Mouse (Mus musculus) liver, adult 2 months (tissue): Measurements from ENCODE around the gene Mapk8ip3. TPM values are rescaled to one million over a fixed set of nuclear protein-coding genes. Genes with fewer than 3 reads are reported as not detected.

Experiments used
- DNase-seq: peaks from one replicate; pipeline ENCODE4 v3.0.0-alpha.2; 2011; ENCODE audit warnings: low read depth, low spot score; ENCODE audit errors: extremely low read depth
- H3K27ac ChIP-seq: fragments of 200-500 bp; replicated peaks from 2 replicates; pipeline ENCODE4 v1.5.1; 2012; ENCODE audit warnings: low read depth, mild to moderate bottlenecking, control low read depth, inconsistent platforms, low read length; ENCODE audit not compliant: insufficient read depth
- H3K27me3 ChIP-seq: fragments of 200-500 bp; 2 replicates; pipeline ENCODE4 v1.6.1; 2012; ENCODE audit warnings: mild to moderate bottlenecking, moderate library complexity, low read length, inconsistent platforms; ENCODE audit not compliant: control insufficient read depth, insufficient read depth
- H3K36me3 ChIP-seq: fragments of 200-500 bp; 2 replicates; pipeline ENCODE4 v1.6.1; 2012; ENCODE audit warnings: low read length, inconsistent platforms; ENCODE audit not compliant: control insufficient read depth, insufficient read depth
- H3K4me1 ChIP-seq: fragments of 200-500 bp; 2 replicates; pipeline ENCODE4 v1.6.1; 2011; ENCODE audit warnings: low read length; ENCODE audit not compliant: control insufficient read depth, insufficient read depth
- H3K4me3 ChIP-seq: fragments of 200-500 bp; 2 replicates; pipeline ENCODE4 v1.5.1; 2011; ENCODE audit warnings: low read depth, mild to moderate bottlenecking, control low read depth, low read length, moderate library complexity; ENCODE audit not compliant: insufficient read depth
- H3K79me2 ChIP-seq: fragments of 200-500 bp; 2 replicates; pipeline ENCODE4 v1.6.1; 2012; ENCODE audit warnings: inconsistent platforms, mild to moderate bottlenecking, low read length, moderate library complexity; ENCODE audit not compliant: control insufficient read depth, insufficient read depth
- H3K9ac ChIP-seq: fragments of 200-500 bp; 2 replicates; pipeline ENCODE4 v1.6.1; 2012; ENCODE audit warnings: low read depth, mild to moderate bottlenecking, control low read depth, inconsistent platforms, low read length
- CTCF ChIP-seq: fragments of 200-500 bp; IDR thresholded peaks from 2 replicates; pipeline ENCODE4 v1.5.1; 2011; ENCODE audit warnings: low read depth, low read length, control low read depth
- POLR2A ChIP-seq: fragments of 200-500 bp; IDR thresholded peaks from 2 replicates; pipeline ENCODE4 v1.6.1; 2011; ENCODE audit warnings: low read length, control low read depth; ENCODE audit not compliant: insufficient read depth; ENCODE audit errors: extremely low read depth
- WGBS: fragments of 180-500 bp; shearing (Covaris S2); methylation state at CpG from one replicate; pipeline ENCODE4 v1.1.7; 2018; 5-methylcytosine and 5-hydroxymethylcytosine counted together
- polyA plus RNA-seq: library from polyadenylated mRNA; depleted of rRNA; stranded (reverse); fragments of >200 nt; gene quantifications from 2 replicates; pipeline ENCODE4 v1.2.3, GENCODE M21; 2012
- total RNA-seq: library from RNA; depleted of rRNA; stranded (reverse); fragments of >200 nt; gene quantifications from 2 replicates; pipeline ENCODE4 v1.2.3, GENCODE M21; 2014

Gene Mapk8ip3
- total and polyA plus RNA-seq, 2 experiments = 11.7 to 51.4 TPM

GRCm38 (mm10) chr17:24895571-24896240 lies 41.1 kb downstream of the Mapk8ip3 start:
- peaks cover 15% of the 10 kb centered on the region; the same call in 1 of the 2 replicates for H3K79me2 ChIP-seq
- peak overlapping the region; percentile 73 for H3K27ac ChIP-seq
- no peak for DNase-seq
- no peaks in the 10 kb centered on the region for H3K27me3 ChIP-seq
- H3K9ac ChIP-seq = peak overlapping the region; percentile 90
- H3K4me3 ChIP-seq = peak overlapping the region; percentile 74
- WGBS = 5% methylated on average over 23 of the region's 23 CpGs
- H3K4me1 ChIP-seq = peaks cover 20% of the 10 kb centered on the region
- TF ChIP-seq POLR2A = no peak
- H3K36me3 ChIP-seq = peaks cover 7% of the 10 kb centered on the region; the same call in 1 of the 2 replicates

- Histone ChIP-seq H3K27me3 (no peaks in the 10 kb centered on the region), H3K36me3 (peaks cover 4% of the 10 kb centered on the region; the same call in 1 of the 2 replicates), H3K9ac (peak within 1 kb of the TSS; percentile 90), H3K4me1 (peaks cover 20% of the 10 kb centered on the region), H3K4me3 (peak within 1 kb of the TSS; percentile 74), H3K27ac (peak within 1 kb of the TSS; percentile 73), H3K79me2 (peaks cover 17% of the 10 kb centered on the region; the same call in 1 of the 2 replicates)
- DNase-seq = peak; percentile 84
- under 1% methylated on average over 62 of the region's 62 CpGs for WGBS
- TF ChIP-seq CTCF (no peak), POLR2A (peak; percentile 65; the same call in 1 of the 2 replicates)
These were observed 41.7 kb downstream of the Mapk8ip3 start, which contains the start of the genes Eme2 and Mrps34 for GRCm38 (mm10) chr17:24894995-24895547. TSS of gene Eme2 (minus strand) at chr17:24895087. TSS of gene Mrps34 (plus strand) at chr17:24895116.

DNA sequence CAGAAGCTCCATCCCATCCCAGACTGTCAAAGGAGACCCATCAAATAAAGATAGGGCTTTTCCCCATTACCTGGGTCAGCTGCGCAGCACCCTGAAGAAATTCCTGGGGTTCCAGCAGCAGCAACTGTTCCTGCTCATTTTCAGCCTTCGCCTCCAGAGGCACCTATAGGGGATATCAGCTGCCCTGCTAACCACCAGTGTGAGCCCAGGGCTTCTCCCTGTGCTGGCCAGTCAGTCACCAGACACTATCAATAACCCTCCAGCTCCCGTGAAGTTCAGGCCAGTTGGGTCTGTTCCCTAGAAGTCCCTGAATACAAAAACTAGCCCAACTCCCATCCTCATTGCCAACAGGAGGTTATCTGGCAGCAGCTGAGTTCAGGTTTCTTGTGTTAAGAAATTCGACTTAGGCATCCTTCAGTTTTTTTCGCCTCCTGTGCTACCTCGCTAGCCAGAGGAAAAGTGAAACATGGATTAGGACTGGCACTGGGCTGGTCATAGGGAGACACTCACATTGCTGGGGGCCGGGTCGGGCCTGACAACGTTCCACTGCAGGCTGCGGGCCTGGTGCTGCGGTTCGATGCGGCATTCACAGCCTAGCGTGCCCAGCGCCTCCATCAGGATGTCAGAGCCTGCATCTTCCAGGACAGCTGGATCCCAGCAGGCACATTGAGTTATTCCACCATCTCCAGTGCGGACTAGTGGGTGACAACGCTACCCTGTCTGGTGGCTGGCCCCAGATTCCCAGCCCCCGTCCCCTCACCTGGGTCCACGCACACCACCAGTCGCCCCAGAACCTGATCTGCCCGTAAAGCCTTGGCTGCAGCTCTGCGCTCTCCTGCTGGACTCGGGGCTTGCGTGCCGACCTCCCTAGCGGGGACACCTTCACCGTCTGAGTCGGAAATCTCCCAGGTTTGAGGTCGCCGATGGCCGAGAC lies 42.4 kb downstream of the Mapk8ip3 start:
- 7% methylated on average over 31 of the region's 31 CpGs for WGBS
- Histone ChIP-seq H3K9ac (peak overlapping the region; percentile 84), H3K79me2 (peaks cover 17% of the 10 kb centered on the region; the same call in 1 of the 2 replicates), H3K4me1 (peaks cover 20% of the 10 kb centered on the region), H3K27ac (peak overlapping the region; percentile 59), H3K36me3 (peaks cover 3% of the 10 kb centered on the region; the same call in 1 of the 2 replicates), H3K27me3 (no peaks in the 10 kb centered on the region), H3K4me3 (peak overlapping the region; percentile 74)
- TF ChIP-seq CTCF (no peak), POLR2A (no peak)
- DNase-seq = no peak

GRCm38 (mm10) chr17:24893276-24893675 lies 43.5 kb downstream of the Mapk8ip3 start:
- H3K79me2 ChIP-seq = peaks cover 17% of the 10 kb centered on the region; the same call in 1 of the 2 replicates
- H3K27ac ChIP-seq = no peak overlapping the region
- no peak for TF ChIP-seq CTCF
- TF ChIP-seq POLR2A = no peak
- H3K4me3 ChIP-seq = no peak overlapping the region
- no peaks in the 10 kb centered on the region for H3K27me3 ChIP-seq
- DNase-seq = no peak
- H3K4me1 ChIP-seq = peaks cover 25% of the 10 kb centered on the region
- H3K36me3 ChIP-seq = peaks cover 3% of the 10 kb centered on the region; the same call in 1 of the 2 replicates
- 93% methylated on average over 2 of the region's 2 CpGs for WGBS
- no peak overlapping the region for H3K9ac ChIP-seq

- peaks cover 29% of the 10 kb centered on the region for H3K4me1 ChIP-seq
- H3K79me2 ChIP-seq = peaks cover 18% of the 10 kb centered on the region; the same call in 1 of the 2 replicates
- no peaks in the 10 kb centered on the region for H3K27me3 ChIP-seq
- TF ChIP-seq CTCF = no peak
- no peak for TF ChIP-seq POLR2A
- no peak overlapping the region for H3K4me3 ChIP-seq
- H3K36me3 ChIP-seq = peaks cover 3% of the 10 kb centered on the region; the same call in 1 of the 2 replicates
- no peak overlapping the region for H3K9ac ChIP-seq
- WGBS = 82% methylated on average over 12 of the region's 12 CpGs
- DNase-seq = no peak
- H3K27ac ChIP-seq = no peak overlapping the region
These were observed 44.0 kb downstream of the Mapk8ip3 start for GRCm38 (mm10) chr17:24892785-24893184.
